Mouse (Mus musculus) layer of hippocampus, postnatal 14 days (tissue): ENCODE results near the gene Amigo3. TPM values are rescaled to one million over a fixed set of nuclear protein-coding genes. Genes with fewer than 3 reads are reported as not detected.
A peak's percentile ranks its signal among the peaks of the same experiment; 100 is the strongest.
"Not testable (repeated sequence)": the region's sequence is repeated elsewhere in the genome, so short reads cannot be mapped to it uniquely, and the experiment has no call there.

ENCODE experiments used
- DNase-seq, 2 experiments: peaks; one replicate each; pipeline ENCODE4 v3.0.0; 2021 to 2022; ENCODE audit warnings: low spot score in 2 of 2, mixed read lengths in 1 of 2
- long read RNA-seq, 2 experiments: library from polyadenylated mRNA; stranded (forward); transcript quantifications; one replicate each; pipeline ENCODE4 v2.0.0; 2021
- total RNA-seq, 2 experiments: library from RNA; stranded (reverse); gene quantifications; 2 replicates each; pipeline ENCODE4 v1.2.3; 2021

Gene Amigo3
- total RNA-seq: 1 to 10 TPM; 2.2 to 2.8 TPM
- long read RNA-seq, experiment 1, partial matches to known transcripts: 0 of 2 reads
- long read RNA-seq, experiment 1, other reads (novel, unspliced or antisense): 0 of 2 reads
- long read RNA-seq, experiment 2, partial matches to known transcripts: 0 of 1 reads
- long read RNA-seq, experiment 2, other reads (novel, unspliced or antisense): 0 of 1 reads

DNA sequence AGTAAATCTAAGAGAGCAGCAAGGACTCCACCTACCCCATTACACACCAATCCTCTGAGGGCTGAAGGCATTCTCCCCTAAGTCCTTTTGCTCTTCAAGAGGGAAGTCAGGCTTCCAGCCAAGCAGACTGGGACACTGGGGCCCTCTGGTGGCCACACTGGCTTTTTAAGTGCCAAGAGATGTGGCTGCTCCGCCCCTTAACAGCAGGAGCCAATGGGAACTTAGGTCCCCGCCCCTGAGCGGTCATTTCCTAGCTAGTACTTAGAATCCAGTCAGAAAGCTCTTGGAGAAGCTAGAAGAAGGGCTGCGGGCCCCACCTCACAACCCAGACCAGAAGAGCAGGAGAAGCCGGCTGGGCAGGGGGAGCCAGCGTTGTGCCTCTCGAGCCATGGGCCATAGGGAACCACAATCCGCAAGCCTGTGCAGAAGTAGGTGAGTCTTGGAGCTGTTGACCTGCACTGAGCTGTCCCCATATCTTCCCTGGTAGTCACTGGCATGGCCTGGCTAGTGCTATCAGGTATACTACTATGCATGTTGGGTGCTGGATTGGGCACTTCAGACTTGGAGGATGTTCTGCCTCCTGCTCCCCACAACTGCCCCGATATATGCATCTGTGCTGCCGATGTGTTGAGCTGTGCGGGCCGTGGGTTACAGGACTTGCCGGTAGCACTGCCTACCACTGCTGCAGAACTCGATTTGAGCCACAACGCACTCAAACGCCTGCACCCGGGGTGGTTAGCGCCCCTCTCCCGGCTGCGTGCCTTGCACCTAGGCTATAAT lies at the start of gene Amigo3:
TSS of gene Amigo3 (plus strand) at position 275 of the 780 bp plus-strand sequence.
- DNase-seq: peak; percentile 97

DNA sequence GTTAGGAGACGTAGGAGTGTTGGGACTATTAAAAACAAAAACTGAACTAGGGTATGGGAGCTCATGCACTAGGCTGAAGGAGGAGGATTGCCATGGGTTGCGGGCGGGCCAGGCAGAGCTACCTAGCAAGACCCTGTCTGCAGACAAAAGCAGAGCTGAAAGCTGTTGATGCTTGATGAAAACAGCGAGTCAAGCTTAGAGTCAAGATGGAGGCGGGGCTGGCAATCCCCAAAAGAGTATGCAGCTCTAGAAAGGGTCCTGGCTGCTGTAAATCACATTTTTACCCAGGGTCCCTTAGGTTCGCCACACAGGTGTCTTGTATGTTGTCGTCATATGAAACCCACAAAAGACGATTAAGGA lies 49.4 kb upstream of the Amigo3 start:
- peak in 1 of 2 experiments; percentile 17 for DNase-seq

DNA sequence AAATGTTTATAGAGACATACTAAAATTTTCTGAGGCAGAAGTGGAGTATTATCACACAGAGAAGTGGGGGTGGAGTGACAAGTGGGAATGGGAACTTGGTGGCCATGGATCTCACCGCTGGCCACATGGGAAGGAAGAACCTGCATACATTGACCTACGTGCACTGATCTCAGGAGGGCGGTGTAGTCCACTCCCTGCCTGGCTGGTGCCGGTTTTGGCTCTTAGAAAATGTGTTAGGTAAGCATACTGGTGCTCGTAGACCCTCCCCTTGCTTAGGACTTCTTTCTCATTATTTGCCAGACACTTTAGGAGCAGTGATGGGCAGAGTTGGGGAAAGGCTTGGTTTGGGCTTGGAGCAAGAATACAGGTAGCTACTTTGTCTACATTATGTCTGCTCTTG lies 44.9 kb upstream of the Amigo3 start:
- DNase-seq: no peak

DNA sequence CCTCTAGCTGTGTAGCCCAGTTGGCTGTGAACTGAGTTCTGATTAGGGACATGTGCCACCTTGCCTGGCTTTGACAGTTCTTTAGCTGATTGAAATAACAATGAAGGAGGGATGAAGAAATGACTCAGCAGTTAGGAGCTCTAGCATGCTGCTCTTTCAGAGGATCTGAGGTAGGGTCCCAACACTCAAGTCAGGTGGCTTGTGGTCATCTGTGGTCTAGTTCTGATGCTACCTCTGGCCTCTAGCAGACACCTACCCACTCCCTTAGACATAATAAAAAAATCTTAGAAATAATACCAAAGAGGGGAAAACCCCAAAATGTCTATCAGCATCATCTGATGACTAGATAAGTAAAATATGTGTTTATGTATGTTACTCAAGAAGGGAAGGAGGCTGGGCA lies 42.6 kb upstream of the Amigo3 start:
- DNase-seq: no peak

DNA sequence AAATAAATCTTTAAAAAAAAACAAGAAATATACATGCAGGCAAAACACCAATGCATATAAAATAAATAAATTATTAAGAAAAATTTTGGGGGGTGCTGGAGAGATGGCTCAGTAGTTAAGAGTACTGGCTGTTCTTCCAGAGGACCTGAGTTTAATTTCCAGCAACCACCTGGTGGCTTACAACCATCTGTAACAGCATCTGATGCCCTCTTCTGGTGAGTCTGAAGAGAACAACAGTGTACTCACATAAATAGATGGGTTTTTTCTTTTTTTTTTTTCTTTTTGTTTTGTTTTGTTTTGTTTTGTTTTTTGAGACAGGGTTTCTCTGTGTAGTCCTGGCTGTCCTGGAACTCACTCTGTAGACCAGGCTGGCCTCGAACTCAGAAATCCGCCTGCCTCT lies 39.4 kb upstream of the Amigo3 start:
- not testable (repeated sequence) for DNase-seq

DNA sequence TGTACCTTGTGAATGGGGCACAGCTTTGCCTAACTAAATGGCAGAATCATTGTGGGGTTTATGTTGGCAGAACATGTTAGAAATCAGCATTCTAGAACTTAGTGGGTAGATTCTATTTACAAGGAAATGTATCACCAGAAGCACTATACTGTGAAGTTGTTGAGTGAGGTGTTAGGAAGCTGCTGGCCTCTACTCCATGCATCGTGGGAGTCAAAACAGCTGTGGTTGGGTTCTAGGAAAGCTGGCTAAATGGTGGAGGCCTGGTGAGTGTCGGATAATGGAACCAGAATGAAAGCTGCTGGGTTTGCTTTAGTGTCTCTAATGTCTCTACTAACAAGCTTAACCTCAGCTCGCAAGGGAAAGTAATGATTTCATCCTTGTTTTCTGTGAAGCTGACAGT lies 35.8 kb upstream of the Amigo3 start:
- no peak for DNase-seq

DNA sequence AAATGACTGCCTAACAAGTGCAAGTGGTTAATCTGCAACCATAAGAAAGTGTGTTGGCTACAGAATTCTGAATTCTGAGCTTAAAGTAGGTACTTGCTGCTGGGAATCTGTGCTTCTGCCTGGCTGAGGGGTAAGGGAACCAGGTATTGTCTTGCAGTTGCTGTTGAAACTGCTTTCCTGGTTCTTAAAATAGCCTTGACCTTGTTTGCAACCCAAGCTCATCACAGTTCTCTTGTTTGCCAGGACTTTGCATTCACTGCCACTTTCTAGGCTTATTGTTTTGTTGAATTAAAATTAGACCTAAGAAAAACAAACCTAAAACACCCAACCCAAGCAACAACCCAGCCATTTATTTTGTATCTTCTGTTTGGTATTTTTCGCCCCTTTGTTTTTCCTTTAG lies 32.2 kb upstream of the Amigo3 start:
- DNase-seq: no peak

DNA sequence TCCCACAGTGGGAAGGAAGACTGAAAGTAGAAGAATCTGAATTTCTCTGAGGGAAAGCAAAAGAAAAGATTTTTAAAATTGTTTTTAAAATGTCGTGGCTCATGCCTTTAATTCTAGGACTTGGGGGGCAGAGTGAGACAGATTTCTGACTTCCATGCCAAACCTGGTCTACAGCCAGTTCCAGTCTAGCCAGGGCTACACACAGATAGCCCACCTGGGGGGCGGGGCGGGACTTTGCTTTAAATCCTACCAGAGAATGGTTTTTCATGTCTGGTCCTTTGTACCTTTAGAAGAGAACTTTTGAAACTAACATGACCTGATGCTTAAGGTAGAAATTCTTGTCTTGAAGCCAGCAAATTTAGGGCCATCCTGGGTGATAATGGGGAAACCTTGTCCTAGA lies 29.7 kb upstream of the Amigo3 start:
- no peak for DNase-seq

DNA sequence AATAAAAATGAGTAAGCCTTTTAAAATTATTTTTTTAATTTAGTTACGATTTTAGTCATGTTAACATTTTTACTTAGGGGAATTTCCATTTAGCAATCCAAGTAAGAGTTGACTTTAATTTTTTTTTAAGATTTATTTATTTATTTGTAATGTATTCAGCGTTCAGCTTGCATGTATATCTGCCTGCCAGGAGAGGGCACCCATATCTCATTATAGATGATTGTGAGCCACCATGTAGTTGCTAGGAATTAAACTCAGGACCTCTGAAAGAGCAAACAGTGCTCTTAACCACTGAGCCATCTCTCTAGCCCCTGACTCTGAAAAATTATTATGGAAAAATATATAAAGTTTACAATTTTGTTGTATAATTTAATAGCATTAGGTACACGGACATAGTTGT lies 26.4 kb upstream of the Amigo3 start:
- no peak for DNase-seq

DNA sequence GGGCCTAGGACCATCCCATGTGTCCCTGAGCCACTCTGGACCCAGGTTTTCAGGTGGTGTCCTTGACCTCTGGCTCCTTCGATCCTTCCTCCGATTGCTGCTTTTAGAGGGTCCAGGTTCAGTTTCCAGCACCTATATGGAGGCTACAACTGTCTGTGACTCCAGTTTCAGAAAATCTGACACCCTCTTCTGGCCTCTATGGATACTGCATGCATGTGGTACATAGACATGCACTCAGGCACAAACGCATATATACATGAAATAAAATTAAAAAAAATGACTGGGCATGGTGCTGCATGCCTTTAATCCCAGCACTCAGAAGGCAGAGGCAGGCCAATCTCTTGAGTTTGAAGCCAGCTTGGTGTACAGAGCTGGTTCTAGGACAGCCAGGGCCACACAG lies 25.1 kb upstream of the Amigo3 start:
- DNase-seq: no peak

DNA sequence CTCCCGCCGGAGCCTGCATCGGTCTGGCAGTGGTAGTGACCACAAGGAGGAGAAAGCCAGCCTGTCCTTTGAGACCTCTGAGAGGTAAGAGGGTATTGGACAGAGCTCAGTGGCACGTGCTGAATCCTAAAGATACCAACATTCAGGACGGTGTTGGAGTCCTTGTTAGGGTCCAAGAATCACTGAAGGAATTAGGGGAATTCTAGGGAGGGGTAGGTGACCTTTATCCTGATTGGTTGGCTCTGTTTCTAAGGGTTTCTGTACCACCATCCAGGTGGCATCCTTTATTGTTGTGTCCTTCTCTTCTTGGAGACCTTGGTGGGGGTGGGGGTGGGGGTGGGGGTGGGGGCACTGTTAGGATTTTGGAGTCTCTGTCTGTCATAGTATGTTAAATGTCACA lies 20.8 kb upstream of the Amigo3 start:
- no peak for DNase-seq

DNA sequence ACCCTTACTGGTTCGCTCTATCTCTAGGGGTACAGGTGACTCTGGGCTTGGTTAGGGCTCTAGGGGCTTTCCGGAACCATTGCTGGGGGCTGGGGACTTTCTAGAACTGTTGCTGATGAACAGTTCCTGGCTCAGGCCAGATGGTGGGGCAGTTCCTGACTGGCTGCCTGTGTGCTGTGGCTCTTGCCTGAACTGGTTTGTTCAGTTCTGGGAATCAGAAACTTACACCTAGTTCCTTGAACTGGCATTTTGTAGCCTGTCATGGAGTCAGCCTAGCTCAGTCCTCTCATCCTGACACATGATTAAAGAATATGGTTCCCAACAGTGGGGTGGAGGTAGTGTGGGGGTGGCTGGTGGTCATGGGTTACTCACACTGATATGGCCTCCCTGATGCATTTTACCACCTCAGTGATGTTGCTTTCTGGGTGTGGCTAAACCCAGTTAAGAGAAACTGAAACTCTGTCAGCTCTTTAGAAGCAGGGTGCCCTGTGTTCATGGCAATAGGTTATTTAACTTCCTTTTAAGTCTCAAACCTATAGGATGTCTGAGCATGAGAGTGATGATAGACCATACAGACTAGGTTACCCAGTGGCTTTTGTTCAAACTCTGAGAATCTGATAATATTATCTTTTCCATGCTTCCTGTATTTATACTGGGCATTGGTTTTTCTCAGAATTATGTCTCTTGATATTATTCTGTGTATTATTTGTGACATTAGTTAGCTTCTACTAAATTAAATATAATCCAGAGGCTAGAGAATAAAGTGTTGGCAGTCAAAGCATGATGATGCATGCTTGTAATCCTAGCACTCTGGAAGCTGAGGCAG lies 17.4 kb upstream of the Amigo3 start:
- DNase-seq: no peak

DNA sequence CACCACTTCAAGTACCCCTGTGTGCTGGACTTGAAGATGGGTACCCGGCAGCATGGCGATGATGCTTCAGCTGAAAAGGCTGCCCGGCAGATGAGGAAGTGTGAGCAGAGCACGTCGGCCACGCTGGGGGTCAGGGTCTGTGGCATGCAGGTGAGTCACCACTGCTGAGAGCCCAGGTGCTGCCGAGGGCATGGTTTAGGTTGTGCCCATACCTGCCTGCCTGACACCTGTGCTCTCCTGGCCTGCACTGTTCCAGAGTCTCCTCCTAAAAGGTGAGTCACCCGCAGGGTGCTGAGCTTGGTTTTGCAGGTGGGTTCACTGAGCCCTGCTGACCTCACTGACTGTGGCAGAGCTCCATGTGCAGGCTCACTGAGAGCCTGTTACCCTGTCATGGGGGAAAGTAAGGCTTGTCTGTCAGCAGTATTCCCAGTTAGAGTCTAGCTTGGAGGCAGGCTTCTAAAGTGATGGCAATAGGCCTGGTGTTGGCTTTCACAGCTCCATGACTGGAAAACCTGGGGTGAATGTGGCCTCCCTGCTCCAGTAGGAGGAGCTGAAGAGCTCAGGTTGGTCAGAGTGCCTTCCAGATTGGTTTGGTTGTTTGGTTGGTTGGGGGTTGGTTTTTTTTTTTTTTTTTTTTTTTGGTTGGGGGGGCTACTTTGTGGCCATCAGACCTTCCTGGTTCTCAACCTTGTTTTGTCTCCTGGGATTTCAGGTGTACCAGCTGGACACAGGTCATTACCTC lies 8.0 kb upstream of the Amigo3 start:
- DNase-seq: no peak

DNA sequence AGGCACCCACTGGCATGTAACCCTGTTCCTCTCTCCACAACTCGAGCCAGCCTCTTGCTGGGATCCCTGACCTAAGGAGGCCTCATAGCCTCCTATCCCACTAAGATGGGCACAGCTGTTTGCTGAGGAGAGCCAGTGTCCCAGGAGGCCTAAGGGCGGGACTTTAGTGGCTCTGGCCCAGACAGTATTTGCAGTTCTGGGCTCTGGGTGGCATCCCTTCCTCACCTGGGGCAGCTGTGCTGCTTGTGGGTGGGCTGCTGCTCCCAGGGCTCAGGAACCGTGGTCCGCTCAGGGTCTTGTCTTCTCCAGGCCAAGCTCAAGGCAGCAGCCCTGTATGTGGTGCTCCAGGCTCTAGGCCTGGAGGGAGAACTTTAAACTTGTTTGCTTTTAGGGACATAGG lies 6.4 kb upstream of the Amigo3 start:
- no peak for DNase-seq

DNA sequence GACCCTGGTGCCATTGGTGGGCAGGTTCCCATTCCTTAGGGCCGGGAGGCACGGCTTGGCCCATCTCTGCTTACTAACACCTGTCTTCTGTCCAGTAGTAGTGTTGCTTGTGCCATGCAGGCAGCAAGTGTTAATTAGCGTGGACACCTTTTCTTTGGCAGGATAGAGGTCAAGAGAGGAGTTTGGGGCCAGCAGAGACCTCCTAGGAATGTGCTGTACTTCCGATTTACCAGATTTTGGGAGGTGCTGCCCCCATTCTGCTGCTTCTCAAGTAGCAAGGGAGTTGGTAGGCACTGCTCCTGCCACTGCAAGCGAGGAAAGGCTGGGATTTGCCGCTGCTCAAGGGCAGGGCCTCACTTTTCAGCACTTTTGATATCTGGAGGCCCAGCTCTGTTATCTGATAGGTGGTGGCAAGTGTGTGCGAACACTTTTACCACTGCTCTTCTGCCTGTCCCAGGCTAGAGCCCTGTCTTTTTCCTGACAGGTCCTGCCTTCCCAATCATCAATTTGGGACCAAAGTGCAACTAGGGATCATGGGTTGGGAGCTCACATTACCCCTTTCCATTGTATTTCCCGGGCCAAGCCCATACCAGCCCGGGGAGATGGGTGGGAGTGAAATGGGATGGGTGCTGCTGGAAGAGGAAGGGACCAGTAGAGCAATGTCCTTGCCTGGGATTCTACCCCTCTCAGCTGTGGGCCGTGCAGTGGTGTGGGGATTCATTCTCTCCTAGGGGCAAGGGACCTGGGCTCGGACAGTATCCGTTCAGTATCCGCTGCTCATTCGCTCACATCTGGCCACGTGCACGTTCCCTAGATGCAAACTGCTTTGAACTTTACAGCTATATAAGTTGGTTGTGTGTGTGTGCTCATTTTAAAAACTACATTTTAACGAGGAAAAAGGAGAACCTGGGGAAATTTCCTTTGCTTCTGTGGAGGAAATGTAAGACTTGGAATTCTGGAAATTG lies 5.1 kb upstream of the Amigo3 start:
- no peak for DNase-seq

DNA sequence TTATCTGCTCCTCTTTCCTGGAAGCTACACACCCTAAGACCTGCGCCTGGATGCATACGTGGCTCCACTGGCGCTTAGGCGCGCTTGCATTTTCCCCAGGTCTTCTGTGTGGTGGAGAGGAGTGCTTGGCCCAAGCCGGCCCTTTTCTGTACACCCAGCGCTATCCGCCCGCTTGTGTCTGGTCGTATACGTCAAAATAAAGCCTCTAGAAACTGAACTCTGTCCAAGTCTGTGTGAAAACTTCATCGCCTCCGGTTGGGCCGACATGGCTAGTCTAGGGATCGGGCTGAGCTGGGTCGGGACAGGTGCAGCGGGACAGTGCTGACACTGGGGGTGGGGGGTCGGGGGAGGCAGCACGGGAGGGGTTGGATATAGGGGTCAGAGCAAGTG lies 4.4 kb upstream of the Amigo3 start:
- DNase-seq: no peak

DNA sequence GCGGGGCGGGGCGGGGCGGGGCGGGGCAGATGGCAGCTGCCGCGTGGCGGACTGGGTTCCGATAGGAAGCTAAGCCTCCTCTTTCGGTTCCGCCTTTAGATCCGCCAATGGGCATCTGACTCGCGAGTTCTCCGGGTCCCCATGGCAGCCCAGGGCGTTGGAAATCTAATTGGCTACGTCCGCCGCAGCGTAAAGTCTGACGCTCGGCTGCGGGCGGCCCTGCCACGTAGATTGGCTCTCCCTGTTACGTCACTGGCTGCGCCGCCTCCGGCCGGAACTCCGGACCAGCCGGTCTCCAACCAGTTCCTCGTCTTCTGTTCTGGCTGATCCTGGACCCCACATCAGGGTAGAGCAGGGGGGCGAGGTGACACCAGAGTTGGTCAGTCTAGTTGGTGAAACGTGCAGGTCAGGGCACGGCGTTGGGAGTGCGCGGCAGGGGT lies 3.9 kb upstream of the Amigo3 start, which contains the start of gene Gmppb:
TSS of gene Gmppb (plus strand) at position 227 of the 440 bp plus-strand sequence.
- DNase-seq: peak; percentile 94 to 98

DNA sequence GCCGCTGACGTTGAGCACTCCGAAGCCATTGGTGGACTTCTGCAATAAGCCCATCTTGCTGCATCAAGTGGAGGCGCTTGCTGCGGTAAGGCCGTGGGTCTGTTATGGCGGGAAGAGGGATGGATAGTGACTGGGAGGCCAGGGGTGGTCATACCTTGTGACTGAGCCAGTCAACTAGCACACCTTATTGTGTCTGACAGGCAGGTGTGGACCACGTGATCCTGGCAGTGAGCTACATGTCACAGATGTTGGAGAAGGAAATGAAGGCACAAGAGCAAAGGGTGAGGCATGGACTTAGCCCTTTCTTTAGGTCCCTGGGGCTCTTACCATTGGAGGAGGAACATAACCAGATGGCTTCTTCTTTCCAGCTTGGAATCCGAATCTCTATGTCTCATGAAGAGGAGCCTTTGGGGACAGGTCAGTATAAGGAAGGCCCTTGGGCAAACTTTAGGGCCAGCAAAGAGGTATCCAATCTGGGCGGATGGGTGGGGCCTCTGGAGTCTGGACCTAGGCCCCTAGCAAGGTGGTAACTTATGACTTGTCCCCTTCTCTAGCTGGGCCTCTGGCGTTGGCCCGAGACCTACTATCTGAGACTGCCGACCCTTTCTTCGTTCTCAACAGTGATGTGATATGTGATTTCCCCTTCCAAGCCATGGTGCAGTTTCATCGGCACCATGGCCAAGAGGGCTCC lies 3.3 kb upstream of the Amigo3 start:
- DNase-seq: no peak

DNA sequence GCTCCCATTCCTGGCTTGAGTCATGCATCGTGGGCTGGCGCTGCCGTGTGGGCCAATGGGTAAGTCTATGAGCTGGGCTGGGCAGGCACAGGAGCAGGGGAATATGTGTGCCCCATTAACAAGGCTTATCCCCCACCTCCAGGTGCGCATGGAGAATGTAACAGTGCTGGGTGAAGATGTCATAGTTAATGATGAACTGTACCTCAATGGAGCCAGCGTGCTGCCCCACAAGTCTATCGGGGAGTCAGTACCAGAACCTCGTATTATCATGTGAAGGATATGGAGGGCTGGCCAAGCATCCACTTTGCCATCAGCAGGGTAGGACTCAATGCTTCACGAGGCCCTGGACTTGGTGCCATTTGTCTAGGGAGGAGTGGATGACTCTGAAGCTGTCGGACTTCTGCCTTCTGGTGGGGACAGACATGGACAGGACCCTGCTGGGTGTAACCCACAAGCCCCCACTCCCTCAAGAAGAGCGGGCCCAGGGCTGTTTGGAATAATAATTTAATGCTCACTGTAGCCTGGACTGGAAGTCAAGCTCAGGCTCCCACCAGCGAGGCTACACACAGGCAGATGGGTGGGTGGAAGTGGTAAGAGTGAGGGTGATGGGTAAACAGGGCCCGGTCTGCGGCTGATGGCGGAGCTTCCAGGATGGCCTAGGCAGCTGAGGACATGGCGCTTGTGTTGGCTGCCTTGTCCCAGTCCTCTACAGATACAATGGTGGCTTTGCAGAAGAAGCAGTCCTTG lies 1.6 kb upstream of the Amigo3 start:
- no peak for DNase-seq
